Mouse (Mus musculus) olfactory bulb, adult 2 months (tissue): ENCODE measurements around the gene Casc1.

Experiments
- CTCF ChIP-seq: fragments of 200-500 bp; IDR thresholded peaks from 2 replicates; pipeline ENCODE4 v1.5.1; 2012; ENCODE audit warnings: low read depth, mild to moderate bottlenecking, low read length, moderate library complexity; ENCODE audit not compliant: insufficient read depth
- POLR2A ChIP-seq: fragments of 200-500 bp; IDR thresholded peaks from 2 replicates; pipeline ENCODE4 v1.6.1; 2012; ENCODE audit warnings: mild to moderate bottlenecking, low read depth, low read length, moderate library complexity; ENCODE audit not compliant: insufficient read depth

- TF ChIP-seq CTCF (no peak), POLR2A (no peak)
These were observed 81.2 kb downstream of the Casc1 start for GRCm38 (mm10) chr6:145129563-145129962.
